Mouse (Mus musculus): Measurements from ENCODE around the gene Dhh.

Dhh gene

DNA sequence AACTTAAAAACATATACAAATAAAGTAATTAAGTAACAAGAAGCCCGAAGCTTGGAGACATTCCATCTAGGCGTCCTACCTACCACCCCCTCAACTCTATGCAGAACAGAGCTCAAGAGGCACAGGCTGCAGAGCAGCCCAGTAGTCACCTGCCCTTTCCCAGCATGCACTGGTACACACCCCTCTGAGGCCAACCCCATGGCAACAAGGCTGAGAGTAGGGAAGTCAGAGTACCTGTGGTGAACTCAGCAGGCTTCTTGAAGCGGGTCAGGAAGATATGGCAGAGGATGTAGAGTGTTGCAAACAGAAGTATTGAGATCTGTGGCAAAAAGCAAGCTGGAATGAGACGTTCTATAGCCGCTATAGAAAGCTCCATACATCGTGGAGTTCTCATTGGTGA, 16.6 kb upstream of the Dhh start:
- DNase-seq = no peak

- peak; percentile 86 for DNase-seq
These were observed 6.4 kb upstream of the Dhh start for GRCm38 (mm10) chr15:98904692-98905091.

DNA sequence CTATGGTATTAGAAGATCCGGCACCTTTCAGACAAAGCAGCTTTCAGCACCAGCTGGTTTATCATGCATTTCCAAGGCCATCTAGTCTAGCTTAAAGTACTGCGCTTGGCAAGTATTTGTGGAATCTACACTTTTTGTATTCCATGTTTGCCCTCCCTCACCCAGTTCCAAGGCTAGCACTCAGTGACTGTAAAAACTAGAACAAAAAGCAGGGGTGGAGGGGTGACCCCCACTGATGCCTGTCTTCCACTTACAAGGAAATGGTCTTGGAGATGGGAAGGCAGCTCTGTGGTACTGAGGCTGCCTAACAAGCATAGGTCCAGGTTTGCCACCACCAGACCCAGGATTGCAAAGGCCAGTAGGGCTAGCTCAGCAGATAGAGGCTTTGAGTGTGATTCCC, 4.3 kb upstream of the Dhh start:
- no peak for DNase-seq

DNA sequence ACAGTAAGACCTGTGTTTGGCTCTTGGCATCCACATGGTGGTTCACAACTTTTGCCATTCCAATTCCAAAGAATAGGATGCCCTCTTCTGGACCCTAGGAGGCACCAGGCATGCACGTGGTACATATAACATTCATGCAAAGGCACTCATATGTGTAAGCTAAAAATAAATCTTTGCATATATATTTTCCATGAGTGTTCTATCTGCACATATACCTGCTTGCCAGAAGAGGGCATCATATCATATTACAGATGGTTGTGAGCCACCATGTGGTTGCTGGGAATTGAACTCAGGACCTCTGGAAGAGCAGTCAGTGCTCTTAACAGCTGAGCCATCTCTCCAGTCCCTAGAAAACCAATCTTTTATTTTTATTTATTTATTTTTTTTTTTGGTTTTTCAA, 3.2 kb upstream of the Dhh start:
- no peak for DNase-seq

- peak; percentile 28 for DNase-seq
These were observed 845 bp downstream of the Dhh start for GRCm38 (mm10) chr15:98897495-98897894.

DNA sequence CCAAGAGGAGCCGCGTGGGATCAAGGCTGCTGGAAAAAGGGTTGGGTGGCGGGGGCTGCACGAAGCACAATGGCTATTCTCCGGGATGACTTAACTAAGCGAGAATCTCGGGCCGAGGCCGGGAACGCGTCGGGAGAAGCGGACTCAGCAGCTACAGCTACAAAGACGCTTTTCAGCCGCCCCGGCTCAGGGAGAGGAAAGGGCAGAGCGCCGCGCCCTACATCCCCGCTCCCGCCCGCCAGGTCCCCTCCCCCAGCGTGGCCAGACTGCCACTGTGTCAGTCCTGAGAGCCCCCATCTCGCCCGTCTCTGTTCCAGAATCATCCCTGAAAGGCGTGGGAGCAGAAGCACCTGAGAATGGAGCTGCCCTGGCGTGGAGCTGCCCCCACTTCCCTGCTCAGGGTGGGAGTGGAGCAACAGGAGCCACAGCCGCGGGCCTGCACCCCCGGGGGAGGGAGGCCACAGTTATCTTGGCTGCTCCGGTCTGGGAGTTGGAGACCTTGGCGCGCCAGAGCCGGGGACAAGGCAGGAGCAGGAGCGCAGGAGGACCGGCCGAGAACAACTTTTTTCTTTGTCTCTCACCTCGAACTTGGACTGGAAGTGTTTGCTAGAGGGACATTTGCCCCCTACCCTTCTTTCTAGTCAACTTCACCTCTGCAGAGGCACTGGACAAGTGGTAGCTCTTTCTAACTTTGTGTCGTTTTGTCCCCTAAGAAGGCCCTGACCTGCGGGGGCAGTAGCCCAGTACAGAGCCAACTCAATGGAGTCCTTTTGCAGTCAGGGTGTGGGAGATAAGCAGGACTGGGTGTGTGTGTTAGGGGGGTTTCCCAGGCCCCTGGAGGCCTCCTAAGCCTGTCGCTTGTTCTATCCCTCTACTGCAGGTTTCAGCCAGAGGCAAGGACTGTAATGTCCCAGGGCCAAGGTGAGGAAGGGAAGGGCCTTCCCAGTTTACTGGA, 2.4 kb downstream of the Dhh start:
- peak; percentile 72 for DNase-seq

- DNase-seq = no peak
These were observed 3.4 kb downstream of the Dhh start for GRCm38 (mm10) chr15:98894746-98895634.

DNA sequence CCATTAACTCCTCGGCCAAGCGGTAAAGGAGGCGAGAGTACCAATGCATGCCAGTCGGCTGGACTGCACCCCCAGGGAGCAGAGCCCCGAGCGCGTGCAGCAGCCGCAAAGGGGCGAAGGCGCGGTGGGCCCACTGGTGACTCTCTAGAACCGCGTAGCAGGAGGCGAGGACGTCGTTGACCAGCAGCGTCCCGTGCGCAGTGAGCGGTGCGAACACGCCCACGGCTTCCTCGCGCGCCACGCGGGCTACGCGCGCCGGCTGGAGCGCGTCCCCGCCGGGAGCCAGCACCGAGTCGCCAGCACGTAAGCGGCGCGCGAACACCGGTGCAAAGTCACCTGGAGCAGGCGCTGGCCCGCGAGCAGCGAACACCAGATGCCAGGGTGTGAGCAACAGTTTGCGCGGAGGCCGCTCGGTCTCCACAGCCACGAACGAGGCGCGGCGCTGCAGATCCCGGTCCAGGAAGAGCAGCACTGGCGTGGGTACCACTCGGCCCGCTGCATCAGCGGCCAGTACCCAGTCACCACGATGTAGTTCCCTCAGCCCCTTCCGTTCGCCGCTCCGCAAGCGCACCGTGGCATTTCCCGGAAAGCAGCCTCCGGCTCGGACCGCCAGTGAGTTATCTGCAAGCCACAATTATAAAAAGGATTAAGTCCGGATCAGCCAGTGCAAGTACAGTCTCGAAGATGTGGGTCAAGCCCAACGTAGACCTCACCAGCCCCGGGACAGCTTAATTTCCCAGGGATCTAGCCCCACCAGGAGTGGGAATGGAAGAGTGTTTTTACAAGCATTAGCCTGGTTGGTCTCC, 4.2 kb downstream of the Dhh start, which contains the start of gene Rhebl1:
Gene Rhebl1 (minus strand): TSS at position 601 of the 806 bp plus-strand sequence.
- peak; percentile 66 for DNase-seq

DNA sequence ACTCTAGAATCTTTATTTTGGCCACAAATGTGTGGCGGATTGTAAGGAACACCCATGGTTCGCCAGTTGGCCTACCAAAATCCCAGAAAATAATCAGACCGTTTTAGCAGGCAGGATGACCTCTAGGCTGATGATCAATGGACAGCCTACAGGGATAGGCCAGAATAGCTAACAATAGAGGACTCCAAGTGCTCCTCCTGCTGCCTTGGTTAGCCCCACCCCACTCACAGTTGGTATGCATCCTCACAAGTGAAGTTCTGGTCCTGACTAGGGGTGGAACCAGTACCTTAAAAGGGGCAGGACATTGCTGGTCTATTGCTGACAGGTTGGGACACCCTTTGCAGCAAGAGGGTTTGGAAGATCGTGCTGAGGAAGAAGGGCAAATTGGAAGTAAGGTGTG, 5.3 kb downstream of the Dhh start:
- DNase-seq = no peak

- peak; percentile 92 for DNase-seq
These were observed 6.3 kb downstream of the Dhh start for GRCm38 (mm10) chr15:98891907-98892606.

GRCm38 (mm10) chr15:98891198-98891742, 7.1 kb downstream of the Dhh start:
- no peak for DNase-seq

DNA sequence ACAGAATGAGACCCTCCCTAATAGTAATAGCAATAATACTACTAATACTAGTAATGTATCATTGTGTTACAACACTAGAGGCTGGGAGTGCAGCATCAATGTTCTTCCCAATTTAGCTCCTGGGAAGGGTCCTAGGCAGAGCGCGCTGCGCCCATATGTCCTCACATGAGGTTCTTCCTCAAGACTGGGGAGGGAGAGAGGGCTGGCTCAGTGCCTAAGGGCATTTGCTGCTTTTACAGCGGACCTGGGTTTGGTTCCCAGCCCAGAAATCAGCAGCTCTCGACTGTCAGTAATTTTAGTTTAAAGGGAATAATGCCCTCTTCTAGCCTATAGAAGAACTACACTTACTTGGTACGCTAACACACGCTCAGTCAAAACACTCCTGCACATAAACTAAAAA, 10.8 kb downstream of the Dhh start:
- DNase-seq = no peak

GRCm38 (mm10) chr15:98886667-98887387, 11.5 kb downstream of the Dhh start:
- no peak for DNase-seq

DNA sequence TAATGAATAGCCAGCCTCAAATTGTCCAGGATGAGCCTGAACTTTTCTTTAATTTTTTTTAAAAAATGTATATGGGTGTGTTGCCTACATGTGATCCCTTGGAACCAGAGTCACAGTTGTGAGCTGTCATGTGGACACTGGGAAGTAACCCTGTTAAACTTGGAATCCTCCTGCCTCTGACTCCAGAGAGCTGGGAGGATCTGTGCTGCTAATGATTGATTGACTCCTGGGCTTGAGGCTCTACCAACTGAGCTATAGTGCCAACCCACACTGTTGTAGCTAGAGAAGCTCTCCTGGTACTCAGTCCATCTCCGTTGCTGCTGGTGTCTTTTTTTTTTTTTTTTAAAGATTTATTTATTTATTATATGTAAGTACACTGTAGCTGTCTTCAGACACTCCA, 14.2 kb downstream of the Dhh start:
- DNase-seq = no peak

DNA sequence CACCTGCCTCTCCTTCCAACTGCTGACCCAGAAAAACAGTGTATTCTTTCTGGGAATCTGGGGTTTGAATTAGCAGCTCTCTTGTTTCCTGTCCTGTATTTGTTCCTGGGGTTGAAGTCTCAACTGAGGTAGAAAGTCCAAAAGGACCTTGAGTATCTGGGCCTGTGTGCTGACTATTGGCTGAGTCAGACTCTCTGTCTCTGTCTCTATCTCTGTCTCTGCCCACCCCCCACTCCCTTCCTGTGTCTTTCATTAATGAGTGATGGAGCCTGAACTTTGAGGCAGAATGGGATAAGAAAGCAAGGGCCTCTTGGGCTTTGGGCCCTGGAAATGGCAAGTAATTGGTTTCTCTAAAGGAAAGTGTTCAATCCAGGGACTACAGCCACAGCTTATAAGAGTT, 14.7 kb downstream of the Dhh start:
- DNase-seq = no peak

GRCm38 (mm10) chr15:98881656-98882008, 16.7 kb downstream of the Dhh start:
- DNase-seq = no peak

- DNase-seq = peak; percentile 99
These were observed 17.2 kb downstream of the Dhh start for GRCm38 (mm10) chr15:98880978-98881655.

- DNase-seq = peak; percentile 87
These were observed 21.0 kb downstream of the Dhh start for GRCm38 (mm10) chr15:98877331-98877730.

DNA sequence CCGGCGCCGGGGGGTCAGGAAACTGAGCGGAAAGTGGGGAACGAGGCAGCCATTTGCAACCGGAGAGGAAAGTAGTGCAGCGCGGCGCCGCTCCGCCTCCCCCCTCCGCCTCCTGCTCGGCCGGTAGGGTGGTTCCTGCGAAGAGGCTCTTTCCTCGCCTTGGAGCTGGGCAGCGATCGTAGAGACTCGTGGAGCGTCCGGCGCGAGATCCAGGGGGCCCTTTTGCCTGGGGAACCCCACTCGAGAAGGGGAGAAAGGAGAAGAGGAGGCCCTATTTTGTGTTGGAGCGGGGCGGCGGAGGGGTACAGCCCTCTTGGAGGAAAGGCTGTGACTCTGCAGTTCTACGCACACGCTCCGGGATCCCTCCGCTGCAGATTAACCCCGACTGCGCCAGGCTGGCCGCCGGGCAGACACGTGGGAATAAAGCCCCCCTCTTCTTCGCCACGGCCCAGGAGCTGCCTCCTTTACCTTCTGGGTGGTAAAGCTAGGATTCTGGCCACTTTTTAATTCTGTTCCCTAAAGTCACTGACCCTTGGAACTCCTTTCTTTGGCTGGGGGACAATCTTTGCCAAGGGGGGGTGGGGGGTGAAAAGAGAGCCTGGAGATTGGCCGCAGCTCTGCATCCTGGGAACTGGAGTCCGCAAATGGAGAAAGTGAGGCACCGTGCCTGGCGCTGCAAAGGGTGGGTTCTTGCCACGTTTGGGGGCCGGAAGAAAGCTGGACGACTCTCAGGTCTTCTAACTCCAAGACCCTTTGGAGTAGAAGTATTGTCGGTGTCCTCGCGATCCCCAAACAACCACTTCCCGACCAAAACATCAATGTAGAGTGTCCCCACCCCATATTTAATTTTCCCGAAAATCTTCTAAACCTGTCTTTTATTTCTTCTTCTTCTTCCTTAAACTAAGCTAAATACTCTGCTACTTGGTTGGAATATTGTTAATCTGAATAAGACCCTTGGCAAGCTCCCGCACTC, 26.1 kb downstream of the Dhh start:
- DNase-seq = peak; percentile 99

Data from retina, postnatal 1 day (tissue).